Mouse (Mus musculus) layer of hippocampus, adult 9-10 months (tissue): ENCODE measurements around the gene Luzp2.
"Not testable (repeated sequence)": the region's sequence is repeated elsewhere in the genome, so short reads cannot be mapped to it uniquely, and the experiment has no call there.

ENCODE experiments used
- DNase-seq: peaks from one replicate; pipeline ENCODE4 v3.0.0; 2022; ENCODE audit warnings: low spot score

Luzp2 gene

DNA sequence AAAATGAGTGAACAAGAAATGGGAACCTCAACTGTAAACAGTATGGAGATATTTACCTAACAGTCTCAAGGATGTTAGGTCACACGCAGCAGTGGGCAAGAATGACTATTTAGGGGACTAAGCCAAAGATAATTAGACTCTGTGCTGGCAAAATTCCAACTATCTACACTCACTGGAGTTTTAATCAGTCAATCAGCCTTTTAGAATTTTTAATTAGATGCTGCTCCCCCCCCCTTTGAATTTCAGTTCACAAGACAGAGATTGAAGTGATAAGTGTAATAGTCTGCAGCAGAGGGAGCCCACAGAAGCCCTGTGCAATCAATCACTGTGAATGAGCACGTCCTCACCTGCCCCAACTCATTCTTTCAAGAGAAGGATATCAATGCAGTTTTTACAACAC is 165.1 kb downstream of the Luzp2 start:
- no peak for DNase-seq

GRCm38 (mm10) chr7:55009173-55009771 is 174.0 kb downstream of the Luzp2 start:
- no peak for DNase-seq

- not testable (repeated sequence) for DNase-seq
Observed at GRCm38 (mm10) chr7:55133850-55134249, 298.6 kb downstream of the Luzp2 start.

DNA sequence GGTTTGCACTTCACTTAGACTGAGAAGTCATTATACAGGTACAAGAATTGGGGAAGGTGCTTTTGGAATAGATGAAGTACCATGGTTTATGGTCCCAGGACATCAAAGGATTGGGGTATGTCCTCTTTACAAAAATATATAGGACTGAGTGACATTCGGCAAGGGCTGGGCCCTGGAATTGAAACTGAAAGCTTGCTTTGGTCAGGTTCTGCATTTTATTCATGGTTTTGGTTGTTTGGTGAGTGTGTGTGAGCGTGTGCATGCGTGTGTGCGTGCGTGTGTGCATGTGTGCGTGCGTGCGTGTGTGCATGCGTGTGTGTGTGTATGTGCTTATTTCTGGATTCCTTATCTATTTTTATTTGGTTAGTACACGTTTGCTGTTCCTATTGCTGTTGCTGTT is 353.6 kb downstream of the Luzp2 start:
- no peak for DNase-seq

DNA sequence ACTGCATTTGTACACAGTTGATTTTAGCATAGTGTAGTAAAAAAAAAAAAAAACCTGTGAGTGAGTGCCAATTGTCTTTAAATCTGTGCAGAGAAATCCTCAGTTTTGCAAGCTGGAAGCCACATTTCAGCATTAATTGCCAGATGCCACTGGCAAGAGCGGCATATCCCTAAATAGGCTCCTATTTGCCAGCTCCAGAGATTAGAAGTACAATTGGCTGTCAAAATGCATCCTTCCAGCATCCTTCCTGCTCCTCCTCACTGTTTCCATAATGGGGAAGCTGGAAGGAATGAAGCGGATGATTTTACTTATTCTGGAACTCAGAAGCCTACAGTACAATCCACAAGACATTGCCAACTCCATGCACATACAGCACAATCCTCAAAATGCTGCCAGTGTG is 354.2 kb downstream of the Luzp2 start:
- peak; percentile 55 for DNase-seq

DNA sequence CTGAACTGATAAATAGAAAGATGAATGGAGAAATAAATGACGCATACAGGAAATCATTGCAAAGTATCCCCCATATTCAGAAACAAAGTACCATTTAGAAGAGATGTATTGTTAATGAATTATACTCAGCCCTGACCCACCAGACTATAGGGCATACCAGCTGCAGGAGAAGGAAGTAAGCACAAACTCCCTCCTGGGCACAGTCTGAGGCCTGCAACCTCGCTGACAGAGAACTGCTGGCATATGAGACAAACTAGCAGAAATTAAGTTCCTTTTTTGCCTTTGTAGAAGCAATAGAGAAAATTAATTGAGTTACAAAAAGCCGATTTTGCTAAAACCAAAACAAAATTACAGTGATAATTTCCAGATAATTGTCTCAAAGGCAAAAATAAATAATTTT is 355.4 kb downstream of the Luzp2 start:
- DNase-seq: no peak

GRCm38 (mm10) chr7:55198806-55199205 is 363.5 kb downstream of the Luzp2 start:
- DNase-seq: no peak

DNA sequence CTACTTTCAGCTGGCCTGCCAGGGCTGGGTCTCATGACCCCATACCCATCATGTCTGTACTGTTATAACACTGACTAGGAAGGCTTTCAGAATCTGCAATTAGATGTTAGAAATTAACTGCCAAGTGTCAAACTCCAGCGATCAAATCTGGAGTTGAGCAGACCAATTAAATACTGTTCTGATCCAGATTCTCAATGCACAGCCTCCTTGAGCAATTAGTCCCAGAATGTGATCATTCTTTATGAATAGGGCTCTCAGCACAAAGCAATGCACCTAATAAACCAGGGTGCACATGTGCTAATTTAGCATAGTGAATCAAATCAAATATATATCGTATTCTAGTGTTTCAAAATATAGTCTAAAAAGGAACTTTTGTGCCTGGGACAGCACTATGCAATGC is 387.7 kb downstream of the Luzp2 start:
- no peak for DNase-seq

- no peak for DNase-seq
Observed at GRCm38 (mm10) chr7:55229407-55229806, 394.1 kb downstream of the Luzp2 start.
